Mouse (Mus musculus): Measurements from ENCODE around the gene Map2.

GRCm38 (mm10) chr1:66133014-66133413, 42.1 kb upstream of the Map2 start:
- no peak for TF ChIP-seq CTCF (IDR thresholded peaks at IDR 0.05; ENCODE audit: insufficient read depth, low read depth, low read length)
- TF ChIP-seq POLR2A (IDR thresholded peaks at IDR 0.05; ENCODE audit: insufficient read depth, low read depth, low read length), result no peak
